ENCODE assay signal across 13 mouse cellular contexts in genomic region chr6:89161746-89162145, GRCm38 (mm10).
"Had no signal": no experiment of that assay in that cellular context is flagged by ENCODE, and none has a peak within 500 bp of the region (broad histone marks: within the 10 kb centered on the region; RNA-seq: fewer than 3 reads in every experiment).

No protein-coding gene starts in this region.

- H3K4me1 ChIP-seq: intestine, embryonic 15.5 days; liver, embryonic 15.5 days had no signal

- DNase-seq: kidney, adult 18-20 months; kidney, postnatal 10 days; kidney, postnatal 4 days; lung, adult 2 months; lung, postnatal 36 days; thymus, adult 18-20 months; thymus, postnatal 14 days had no signal

- H3K36me3 ChIP-seq: intestine, embryonic 15.5 days; limb, embryonic 10.5 days; liver, embryonic 15.5 days; midbrain, embryonic 13.5 days had no signal

- ATAC-seq: intestine, embryonic 15.5 days; lung, postnatal 0 days; midbrain, embryonic 13.5 days had no signal

- H3K27me3 ChIP-seq: intestine, embryonic 15.5 days; liver, embryonic 15.5 days; midbrain, embryonic 13.5 days had no signal

- H3K9ac ChIP-seq: intestine, embryonic 15.5 days; liver, embryonic 15.5 days; midbrain, embryonic 13.5 days had no signal

- H3K9me3 ChIP-seq: intestine, embryonic 15.5 days; limb, embryonic 10.5 days; liver, embryonic 15.5 days; midbrain, embryonic 13.5 days had no signal

- H3K4me2 ChIP-seq: intestine, embryonic 15.5 days; liver, embryonic 11.5 days; liver, embryonic 15.5 days; midbrain, embryonic 13.5 days had no signal

- H3K27ac ChIP-seq: intestine, embryonic 15.5 days; limb, embryonic 10.5 days; liver, embryonic 15.5 days; midbrain, embryonic 13.5 days had no signal

- H3K4me3 ChIP-seq: intestine, embryonic 15.5 days; limb, embryonic 10.5 days; liver, embryonic 15.5 days; midbrain, embryonic 13.5 days had no signal
